Mouse (Mus musculus) layer of hippocampus, adult 9-10 months (tissue): ENCODE data around the gene Csn3.

Experiments
- DNase-seq: peaks from one replicate; pipeline ENCODE4 v3.0.0; 2022; ENCODE audit warnings: low spot score

Csn3 gene

DNA sequence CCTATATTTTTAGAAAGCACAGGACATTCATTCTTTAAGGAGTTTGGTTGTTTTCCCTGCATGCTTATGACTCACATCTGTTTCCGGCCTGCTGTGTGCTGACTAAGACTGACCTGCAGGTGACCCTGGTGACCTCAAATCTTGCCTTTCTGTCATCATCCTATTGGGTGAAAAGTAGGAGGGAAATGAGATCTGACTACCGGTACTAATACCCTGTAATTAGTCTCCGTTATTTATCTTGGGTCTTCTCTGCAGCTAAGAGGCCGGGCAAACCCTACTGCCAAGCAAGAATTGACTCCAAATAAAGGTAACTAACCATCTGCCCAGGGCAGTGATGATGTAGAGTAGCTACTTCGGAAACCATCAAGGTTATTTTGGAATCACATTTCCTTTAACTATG is at the start of gene Csn3:
TSS of gene Csn3 (plus strand) at position 208 of the 400 bp plus-strand sequence.
- DNase-seq, result no peak

DNA sequence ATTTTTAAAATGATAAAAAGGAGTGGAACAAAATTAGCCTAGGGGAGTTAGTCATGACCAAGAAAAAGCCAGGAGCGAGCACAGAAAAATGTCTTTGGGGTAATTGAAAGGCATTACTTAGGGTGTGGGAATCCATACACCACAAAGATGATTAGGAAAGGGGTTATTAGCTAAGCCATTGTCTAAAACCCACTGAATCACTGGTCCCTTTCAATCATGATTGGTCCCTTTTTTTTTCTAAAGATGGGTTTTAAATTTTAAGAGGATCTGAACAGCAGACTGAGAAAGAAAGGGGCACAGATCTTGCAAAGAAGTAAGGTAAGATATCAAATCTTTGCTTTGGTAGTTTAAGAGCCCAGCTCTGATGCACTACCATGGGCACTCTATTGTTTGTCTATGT is 40.6 kb upstream of the Csn3 start, which contains the start of gene Odam:
TSS of gene Odam (plus strand) at position 301 of the 400 bp plus-strand sequence.
- DNase-seq, result no peak

DNA sequence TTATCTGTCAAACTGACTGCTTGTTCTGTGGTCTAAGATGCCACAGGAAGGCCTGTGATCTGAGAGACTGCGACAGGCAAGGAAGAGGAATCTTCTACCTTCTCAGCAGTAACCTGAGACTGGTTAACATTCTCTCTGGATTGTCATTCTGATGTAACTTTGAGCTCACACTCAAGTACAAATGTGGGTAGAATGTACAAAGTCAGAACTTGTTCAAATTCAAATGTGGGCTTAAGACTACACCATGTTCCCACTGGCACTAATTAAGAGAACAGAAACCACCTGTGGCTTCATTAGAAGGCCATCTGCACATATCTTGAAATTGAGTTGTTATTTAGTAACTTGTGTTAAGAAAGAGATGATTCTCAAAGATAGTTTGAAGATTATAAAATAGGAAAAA is 6.2 kb downstream of the Csn3 start:
- DNase-seq, result no peak

DNA sequence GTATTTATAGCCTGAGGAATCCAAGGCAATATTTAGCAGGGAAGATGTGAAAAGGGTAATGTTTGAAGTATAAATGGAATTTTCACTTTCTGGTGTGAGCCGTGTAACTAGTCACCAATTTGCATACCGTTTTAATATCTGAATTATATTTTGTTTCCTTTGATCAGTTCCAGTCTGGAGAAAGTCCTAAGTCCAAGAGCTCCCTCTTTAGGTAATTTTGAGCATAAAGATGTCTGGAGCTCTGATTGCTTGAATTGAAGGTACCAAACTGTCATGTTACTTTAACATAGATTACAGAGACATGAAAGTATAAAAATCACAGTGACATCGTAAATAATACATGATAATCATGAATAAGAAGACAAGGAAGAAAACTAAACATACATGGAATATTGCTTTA is 15.4 kb downstream of the Csn3 start:
- DNase-seq, result peak; percentile 37

DNA sequence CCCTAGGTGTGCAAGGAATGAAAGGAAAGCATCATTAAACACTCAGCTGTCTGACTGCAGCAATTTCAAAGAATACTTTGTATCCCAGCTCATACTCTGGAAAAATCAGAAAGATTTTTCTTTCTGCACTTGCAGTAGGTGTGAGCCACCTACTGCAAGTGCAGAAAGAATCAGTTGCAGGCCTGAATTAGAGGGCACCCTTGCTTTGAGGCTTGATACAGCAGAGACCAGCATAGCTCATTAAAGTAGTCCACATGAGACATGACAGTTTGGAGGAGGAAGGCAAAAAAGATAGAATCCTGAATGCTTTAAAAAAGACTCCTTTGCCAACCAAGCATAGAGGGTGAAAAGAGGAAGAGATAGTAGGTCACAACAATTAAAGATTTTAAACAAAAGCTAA is 17.1 kb downstream of the Csn3 start:
- no peak for DNase-seq

DNA sequence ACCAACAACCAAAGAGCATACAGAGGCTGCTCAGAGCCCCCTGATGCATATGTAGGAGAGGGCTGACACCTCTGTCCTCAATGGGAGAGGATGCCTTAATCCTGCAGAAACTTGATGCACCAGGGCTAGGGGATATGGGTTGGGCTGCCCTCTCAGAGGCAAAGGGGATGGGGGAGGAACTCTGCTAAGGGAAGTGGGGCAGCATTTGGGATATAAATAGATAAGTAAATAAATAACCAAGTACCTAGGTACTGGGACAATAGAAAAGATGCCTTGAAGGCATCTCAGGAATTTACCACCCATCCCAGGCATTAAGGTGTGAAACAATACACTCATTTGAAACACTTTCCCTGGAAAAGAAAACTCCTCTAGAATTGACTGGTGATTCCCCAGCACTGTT is 26.5 kb downstream of the Csn3 start:
- no peak for DNase-seq

DNA sequence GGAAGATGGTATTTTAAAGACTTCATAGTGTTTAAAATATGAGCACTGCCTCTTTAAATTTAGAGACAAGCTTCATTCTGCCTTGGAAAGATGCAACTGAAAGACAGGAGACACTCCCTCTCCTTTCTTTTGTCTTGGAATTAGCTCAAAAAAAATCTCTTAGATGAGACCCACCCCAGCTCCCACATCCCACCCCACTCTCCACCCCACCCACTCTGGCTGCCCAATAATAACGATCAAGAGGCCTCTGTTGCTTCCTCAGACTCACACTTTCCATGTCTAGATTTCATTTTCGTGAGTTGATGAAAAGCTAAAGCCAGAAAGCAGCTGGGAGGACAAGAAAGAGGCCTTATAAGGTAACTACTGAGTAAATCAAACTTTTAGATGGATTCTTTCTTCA is 43.8 kb downstream of the Csn3 start, which contains the start of the genes 2310003L06Rik and Gm28434:
TSS of gene 2310003L06Rik (plus strand) at position 259 of the 400 bp plus-strand sequence.
TSS of gene Gm28434 (plus strand) at position 317 of the 400 bp plus-strand sequence.
- DNase-seq, result no peak

DNA sequence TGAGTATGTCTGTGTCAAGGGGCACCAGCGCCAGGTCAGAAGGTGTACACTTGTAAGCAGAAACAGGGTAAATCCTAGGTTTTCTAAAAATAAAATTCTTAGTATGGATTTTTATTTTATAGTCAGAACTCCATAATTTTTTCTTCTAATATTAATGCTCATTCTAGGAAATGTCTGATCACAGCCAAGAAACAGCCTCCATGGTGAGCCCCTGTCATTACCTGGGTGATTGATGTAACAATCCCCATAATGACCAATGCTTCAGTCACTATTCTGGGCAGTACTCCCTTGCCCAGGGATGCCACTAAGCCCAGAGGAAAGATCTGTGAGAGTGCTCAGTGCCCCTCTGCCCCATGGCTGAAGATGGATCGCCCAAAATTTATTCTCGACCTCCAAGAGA is 53.8 kb downstream of the Csn3 start, which contains the start of gene Cabs1:
TSS of gene Cabs1 (plus strand) at position 301 of the 400 bp plus-strand sequence.
- DNase-seq, result no peak
